Mouse (Mus musculus) activated CD4-positive, CD25-positive, alpha-beta regulatory T cell (primary cell): ENCODE data around the gene Caap1. TPM values are rescaled to one million over a fixed set of nuclear protein-coding genes. Genes with fewer than 3 reads are reported as not detected.

ENCODE experiments used
- polyA plus RNA-seq, 2 experiments: library from polyadenylated mRNA; unstranded; fragments of 100-300 nt; shearing (Covaris generic); gene quantifications; one replicate each; pipeline ENCODE4 v1.2.1; 2017

Caap1 gene
- polyA plus RNA-seq: 10 to 100 TPM; 21.3 to 28.4 TPM

DNA sequence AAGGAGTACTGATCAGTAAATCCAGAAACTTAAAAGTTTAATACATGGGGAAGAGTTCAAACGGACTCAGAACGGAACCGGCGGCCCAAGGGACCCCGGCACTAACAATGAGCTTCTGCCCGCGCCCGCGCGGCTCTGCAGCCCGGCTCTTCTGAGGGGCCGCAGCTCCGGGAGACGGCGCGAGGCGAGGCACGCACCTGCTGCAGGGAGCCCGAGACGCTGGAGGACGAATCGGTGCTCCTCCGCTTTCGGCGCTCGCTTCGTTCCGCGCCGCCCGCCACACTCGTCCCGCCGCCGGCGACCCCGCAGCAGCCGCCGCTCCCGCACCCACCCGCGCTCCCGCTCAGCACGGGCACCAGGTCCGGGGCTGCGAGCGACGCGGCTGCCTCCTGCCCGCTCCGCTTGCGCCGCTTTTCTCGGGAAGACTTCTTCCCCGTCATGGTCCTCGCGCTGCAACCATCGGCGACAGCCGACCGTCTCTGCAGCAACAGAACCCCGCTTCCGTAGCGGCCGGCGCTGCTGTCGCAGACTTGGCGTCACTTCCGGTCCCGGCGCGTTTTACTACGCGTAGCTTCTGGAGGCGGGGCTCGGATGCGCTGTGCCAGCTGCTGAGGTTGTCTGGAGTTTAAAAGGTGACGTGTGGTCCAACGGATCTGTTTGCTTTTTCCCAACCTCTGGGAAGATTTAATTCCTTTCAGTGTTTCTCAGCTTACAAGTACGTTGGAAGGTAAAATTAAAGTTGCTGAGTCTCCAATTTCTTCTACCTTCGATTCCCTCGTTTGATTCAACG, at the start of gene Caap1, which contains the start of gene Gm10306:
Caap1 (minus strand) TSS at position 532 of the 790 bp plus-strand sequence.
Gm10306 (plus strand) TSS at position 282 of the 790 bp plus-strand sequence.

DNA sequence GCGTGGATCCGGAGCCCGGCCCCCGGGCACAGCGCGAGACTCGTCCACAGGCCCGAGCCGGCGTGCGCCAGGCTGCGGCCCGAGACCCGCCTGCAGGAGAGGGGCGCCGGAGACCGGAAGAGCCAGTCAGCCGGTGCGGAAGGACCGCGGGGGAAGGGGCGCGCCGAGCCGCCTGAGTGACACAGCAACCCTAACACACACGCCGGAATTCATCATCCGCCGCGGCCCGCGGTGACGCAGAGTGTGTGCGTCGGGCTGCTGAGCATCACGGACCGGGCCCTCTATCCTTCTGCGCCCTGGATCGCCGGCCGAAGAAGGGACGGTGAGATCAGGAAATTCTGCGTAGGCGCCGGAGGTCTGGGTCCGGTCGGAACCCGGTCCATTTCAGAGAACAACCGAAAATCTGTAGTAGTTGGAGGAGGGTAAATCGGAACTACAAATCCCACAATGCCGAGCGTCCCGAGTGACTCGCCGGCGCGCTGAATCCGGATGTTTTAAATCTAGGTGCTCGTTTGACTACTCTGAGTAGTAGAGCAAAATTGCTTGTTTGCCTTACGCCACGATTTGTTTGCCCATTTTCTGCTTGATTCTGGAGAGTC, 46.5 kb upstream of the Caap1 start, which contains the start of gene Plaa:
Plaa (minus strand) TSS at position 214 of the 599 bp plus-strand sequence.

Other genes with a start within 250 kb of the Caap1 start
- gene Gm10306, start 250 bp downstream of the Caap1 start, polyA plus RNA-seq: not detected
- gene Plaa, start 46.4 kb upstream of the Caap1 start, polyA plus RNA-seq: 10 to 100 TPM; 71.3 to 96.8 TPM
- 1 to 10 TPM; 2.5 to 2.6 TPM for gene Ift74, start 57.7 kb upstream of the Caap1 start, polyA plus RNA-seq
- not detected for gene Lrrc19, start 93.3 kb upstream of the Caap1 start, polyA plus RNA-seq
- under 1 TPM in 1 of 2 experiments, not detected in 1; 0.04 TPM for gene Tek, start 182.5 kb upstream of the Caap1 start, polyA plus RNA-seq